ENCODE assay signal across 26 mouse cellular contexts in the genomic region with DNA sequence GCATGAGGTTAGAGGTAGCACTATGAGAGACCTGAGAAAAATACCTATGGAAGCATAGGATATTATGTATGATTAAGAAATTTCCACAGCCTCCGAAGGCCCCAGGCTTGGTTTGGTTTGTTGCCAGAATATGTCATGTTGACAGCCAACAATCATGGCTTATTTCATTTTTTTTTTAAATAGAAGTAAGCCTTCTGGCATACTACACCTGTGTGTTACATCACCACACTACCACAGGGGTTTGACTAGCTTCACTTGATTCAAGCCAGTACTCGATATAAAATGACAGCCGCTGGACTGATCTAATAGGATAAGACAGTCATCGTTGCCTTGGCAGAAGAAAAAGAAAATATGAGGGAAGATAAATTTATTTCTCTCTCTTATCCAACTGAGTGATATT.
"Had no signal": no experiment of that assay in that cellular context is flagged by ENCODE, and none has a peak within 500 bp of the region (broad histone marks: within the 10 kb centered on the region; RNA-seq: fewer than 3 reads in every experiment).

No protein-coding gene starts in this region.

- H3K4me1 ChIP-seq: heart, embryonic 10.5 days; heart, embryonic 12.5 days; hindbrain, embryonic 10.5 days; hindbrain, embryonic 12.5 days; intestine, embryonic 15.5 days; limb, embryonic 12.5 days; limb, embryonic 15.5 days; liver, embryonic 12.5 days had no signal

- H3K27ac ChIP-seq: heart, embryonic 10.5 days; hindbrain, embryonic 10.5 days; hindbrain, embryonic 12.5 days; hindbrain, embryonic 14.5 days; intestine, embryonic 15.5 days; kidney, postnatal 0 days; limb, embryonic 12.5 days; limb, embryonic 15.5 days; liver, embryonic 12.5 days; liver, embryonic 14.5 days had no signal

- DNase-seq: gastrocnemius, postnatal 14 days; gastrocnemius, postnatal 36 days; heart, adult 18-20 months; heart, postnatal 10 days; heart, postnatal 4 days; kidney, adult 18-20 months; kidney, adult 8-10 months; kidney, postnatal 14 days; kidney, postnatal 36 days; layer of hippocampus, adult 9-11 months; layer of hippocampus, postnatal 36 days; left cerebral cortex, postnatal 4 days had no signal

- H3K4me3 ChIP-seq: heart, embryonic 10.5 days; heart, embryonic 12.5 days; hindbrain, embryonic 10.5 days; hindbrain, embryonic 12.5 days; intestine, embryonic 15.5 days; limb, embryonic 12.5 days; limb, embryonic 15.5 days; liver, embryonic 12.5 days had no signal

- H3K27me3 ChIP-seq: heart, embryonic 12.5 days; hindbrain, embryonic 12.5 days; intestine, embryonic 15.5 days; limb, embryonic 12.5 days; limb, embryonic 15.5 days; liver, embryonic 12.5 days had no signal

- H3K9me3 ChIP-seq: heart, embryonic 10.5 days; heart, embryonic 12.5 days; hindbrain, embryonic 10.5 days; hindbrain, embryonic 12.5 days; intestine, embryonic 15.5 days; limb, embryonic 12.5 days; limb, embryonic 15.5 days; liver, embryonic 12.5 days had no signal

- H3K4me2 ChIP-seq: heart, embryonic 12.5 days; hindbrain, embryonic 12.5 days; hindbrain, embryonic 14.5 days; intestine, embryonic 15.5 days; limb, embryonic 12.5 days; limb, embryonic 15.5 days; liver, embryonic 12.5 days had no signal

- ATAC-seq: hindbrain, embryonic 16.5 days; inflammation-experienced regulatory T-cells, adult 6 months; intestine, embryonic 15.5 days; intestine, postnatal 0 days; liver, embryonic 12.5 days had no signal

- H3K36me3 ChIP-seq: heart, embryonic 10.5 days; heart, embryonic 12.5 days; hindbrain, embryonic 10.5 days; hindbrain, embryonic 12.5 days; intestine, embryonic 15.5 days; limb, embryonic 12.5 days; limb, embryonic 15.5 days; liver, embryonic 12.5 days had no signal

- H3K9ac ChIP-seq: heart, embryonic 12.5 days; hindbrain, embryonic 12.5 days; hindbrain, embryonic 14.5 days; intestine, embryonic 15.5 days; limb, embryonic 12.5 days; limb, embryonic 15.5 days; liver, embryonic 12.5 days; liver, embryonic 14.5 days had no signal
